Mouse (Mus musculus): ENCODE measurements around the gene Akr1a1.
A peak's percentile ranks its signal among the peaks of the same experiment; 100 is the strongest.
"Not testable (repeated sequence)": the region's sequence is repeated elsewhere in the genome, so short reads cannot be mapped to it uniquely, and the experiment has no call there.

Gene Akr1a1

GRCm38 (mm10) chr4:116650924-116651796 lies at the start of gene Akr1a1:
Gene Akr1a1, minus strand, starts transcription at chr4:116651680.
- peak; percentile 82 for DNase-seq

GRCm38 (mm10) chr4:116700964-116701363 lies 49.5 kb upstream of the Akr1a1 start:
- no peak for DNase-seq

- DNase-seq: no peak
Observed at GRCm38 (mm10) chr4:116698693-116699342, 47.3 kb upstream of the Akr1a1 start.

GRCm38 (mm10) chr4:116693785-116694184 lies 42.3 kb upstream of the Akr1a1 start:
- DNase-seq: no peak

- DNase-seq: no peak
Observed at GRCm38 (mm10) chr4:116692146-116692545, 40.7 kb upstream of the Akr1a1 start.

- no peak for DNase-seq
Observed at GRCm38 (mm10) chr4:116689309-116689876, 37.9 kb upstream of the Akr1a1 start.

- DNase-seq: no peak
Observed at GRCm38 (mm10) chr4:116687041-116687440, 35.6 kb upstream of the Akr1a1 start.

- DNase-seq: peak; percentile 90
Observed at GRCm38 (mm10) chr4:116685402-116686061, 34.1 kb upstream of the Akr1a1 start, which contains the start of gene Prdx1. Gene Prdx1, plus strand, starts transcription at chr4:116685544.

- DNase-seq: no peak
Observed at GRCm38 (mm10) chr4:116684665-116685064, 33.2 kb upstream of the Akr1a1 start.

GRCm38 (mm10) chr4:116683957-116684356 lies 32.5 kb upstream of the Akr1a1 start:
- no peak for DNase-seq

- not testable (repeated sequence) for DNase-seq
Observed at GRCm38 (mm10) chr4:116680521-116680920, 29.0 kb upstream of the Akr1a1 start.

- no peak for DNase-seq
Observed at GRCm38 (mm10) chr4:116679141-116679540, 27.7 kb upstream of the Akr1a1 start.

GRCm38 (mm10) chr4:116677808-116678207 lies 26.3 kb upstream of the Akr1a1 start:
- DNase-seq: no peak

GRCm38 (mm10) chr4:116676027-116676426 lies 24.5 kb upstream of the Akr1a1 start:
- no peak for DNase-seq

GRCm38 (mm10) chr4:116674761-116675160 lies 23.3 kb upstream of the Akr1a1 start:
- DNase-seq: not testable (repeated sequence)

- no peak for DNase-seq
Observed at GRCm38 (mm10) chr4:116672785-116673184, 21.3 kb upstream of the Akr1a1 start.

- DNase-seq: no peak
Observed at GRCm38 (mm10) chr4:116669291-116669690, 17.8 kb upstream of the Akr1a1 start.

- DNase-seq: no peak
Observed at GRCm38 (mm10) chr4:116668145-116668544, 16.7 kb upstream of the Akr1a1 start.

- no peak for DNase-seq
Observed at GRCm38 (mm10) chr4:116666625-116667024, 15.1 kb upstream of the Akr1a1 start.

GRCm38 (mm10) chr4:116661998-116662397 lies 10.5 kb upstream of the Akr1a1 start:
- DNase-seq: no peak

GRCm38 (mm10) chr4:116660829-116661228 lies 9.3 kb upstream of the Akr1a1 start:
- no peak for DNase-seq

- not testable (repeated sequence) for DNase-seq
Observed at GRCm38 (mm10) chr4:116659916-116660315, 8.4 kb upstream of the Akr1a1 start.

- DNase-seq: no peak
Observed at GRCm38 (mm10) chr4:116659474-116659873, 8.0 kb upstream of the Akr1a1 start.
